Comparison of ENCODE assay signal across 12 mouse cellular contexts in the genomic region with DNA sequence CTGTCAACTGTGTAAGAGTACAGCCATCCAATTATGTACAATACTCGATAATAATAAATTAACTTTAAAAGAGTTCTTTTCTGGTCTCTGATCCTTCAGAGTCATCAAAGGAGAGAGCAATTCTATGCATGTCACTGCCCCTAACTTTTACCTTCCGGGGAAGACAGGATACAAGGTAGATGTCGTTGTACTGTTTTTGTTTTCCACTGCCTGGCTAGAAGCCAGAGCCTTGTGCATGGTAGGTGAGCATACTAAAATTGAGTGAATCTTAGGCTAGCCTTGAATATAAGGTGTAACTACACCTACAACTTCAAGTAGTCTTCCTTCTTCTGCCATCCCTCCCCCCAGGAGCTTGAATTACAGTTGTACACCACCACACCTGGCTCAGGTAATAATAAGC. TPM values are rescaled to one million over a fixed set of nuclear protein-coding genes. Genes with fewer than 3 reads are reported as not detected.
A peak's percentile ranks its signal among the peaks of the same experiment; 100 is the strongest.
DNase-seq lines count a peak whose midpoint lies in the region; ATAC-seq and TF ChIP-seq lines count a peak whose summit lies in the region.
"Had no signal": no experiment of that assay in that cellular context is flagged by ENCODE, and none has a peak within 500 bp of the region (broad histone marks: within the 10 kb centered on the region; RNA-seq: fewer than 3 reads in every experiment).

No protein-coding gene starts in this region.

- H3K36me3 ChIP-seq in heart, embryonic 12.5 days, result no peaks in the 10 kb centered on the region
- H3K36me3 ChIP-seq in lung, embryonic 14.5 days (ENCODE audit: insufficient read depth), result no peaks in the 10 kb centered on the region
- no peaks in the 10 kb centered on the region for H3K36me3 ChIP-seq in embryonic facial prominence, embryonic 14.5 days (ENCODE audit: control insufficient read depth, insufficient read depth, low read length)
- H3K36me3 ChIP-seq in liver, embryonic 14.5 days (replicated peaks; ENCODE audit: control insufficient read depth, insufficient read depth, low read depth), result peaks cover 27% of the 10 kb centered on the region

- H3K9ac ChIP-seq in heart, embryonic 12.5 days, result no peak overlapping the region
- no peak overlapping the region for H3K9ac ChIP-seq in lung, embryonic 14.5 days
- H3K9ac ChIP-seq in embryonic facial prominence, embryonic 14.5 days (ENCODE audit: low read depth, low read length), result no peak overlapping the region
- peak overlapping the region; percentile 100 for H3K9ac ChIP-seq in liver, embryonic 14.5 days (replicated peaks)

- WGBS in heart, embryonic 12.5 days, result 83% methylated on average over 3 of the region's 3 CpGs
- 81% methylated on average over 3 of the region's 3 CpGs for WGBS in lung, embryonic 14.5 days
- WGBS in embryonic facial prominence, embryonic 14.5 days, result 78% methylated on average over 3 of the region's 3 CpGs
- 87% methylated on average over 3 of the region's 3 CpGs for WGBS in liver, embryonic 14.5 days (ENCODE audit: insufficient replicate concordance)

- no peak for ATAC-seq in heart, embryonic 12.5 days (ENCODE audit: insufficient number of reproducible peaks, low FRiP score)
- ATAC-seq in lung, embryonic 14.5 days (ENCODE audit: insufficient read depth), result no peak
- ATAC-seq in embryonic facial prominence, embryonic 14.5 days (ENCODE audit: low read depth), result no peak
- no peak for ATAC-seq in liver, embryonic 14.5 days (ENCODE audit: insufficient read depth)
- ATAC-seq: Patski had no signal

- H3K4me2 ChIP-seq in heart, embryonic 12.5 days, result peak overlapping the region; percentile 63; the same call in 1 of the 2 replicates
- H3K4me2 ChIP-seq in lung, embryonic 14.5 days, result peak overlapping the region; percentile 97
- peak overlapping the region; percentile 94 for H3K4me2 ChIP-seq in embryonic facial prominence, embryonic 14.5 days (ENCODE audit: low read depth, low read length)
- peak overlapping the region; percentile 99 for H3K4me2 ChIP-seq in liver, embryonic 14.5 days (ENCODE audit: low read depth)

- no peak for TF ChIP-seq EP300 in liver, embryonic 14.5 days (IDR thresholded peaks at IDR 0.05; ENCODE audit: low read depth)

- DNase-seq in heart, postnatal 14 days, result no peak
- no peak for DNase-seq in lung, embryonic 14.5 days
- no peak for DNase-seq in lung, postnatal 36 days
- no peak for DNase-seq in embryonic facial prominence, embryonic 14.5 days (ENCODE audit: low spot score)
- no peak for DNase-seq in liver, embryonic 14.5 days (ENCODE audit: low read depth in 3 of 3, low spot score in 3 of 3)
- DNase-seq in yolk sac, embryonic 10.5 days (ENCODE audit: low spot score), result no peak
- DNase-seq in cerebellum, adult 11-12 months, result no peak
- DNase-seq: adrenal gland, postnatal 36 days; cerebellum, postnatal 10 days; heart, adult 11 months had no signal

- no peaks in the 10 kb centered on the region for H3K27me3 ChIP-seq in heart, embryonic 12.5 days (replicated peaks)
- no peaks in the 10 kb centered on the region for H3K27me3 ChIP-seq in lung, embryonic 14.5 days (ENCODE audit: insufficient read depth, low read length)
- H3K27me3 ChIP-seq in embryonic facial prominence, embryonic 14.5 days (replicated peaks; ENCODE audit: control insufficient read depth, insufficient read depth, low read length), result no peaks in the 10 kb centered on the region
- H3K27me3 ChIP-seq in liver, embryonic 14.5 days (ENCODE audit: control insufficient read depth, insufficient read depth, low read length), result no peaks in the 10 kb centered on the region
- H3K27me3 ChIP-seq: Patski had no signal

- H3K4me1 ChIP-seq in heart, embryonic 12.5 days (replicated peaks), result peaks cover 26% of the 10 kb centered on the region
- H3K4me1 ChIP-seq in lung, embryonic 14.5 days (ENCODE audit: insufficient read depth), result peaks cover 12% of the 10 kb centered on the region
- H3K4me1 ChIP-seq in embryonic facial prominence, embryonic 14.5 days (ENCODE audit: control insufficient read depth, insufficient read depth, low read length), result peaks cover 7% of the 10 kb centered on the region
- peaks cover 26 to 29% of the 10 kb centered on the region in 2 experiments for H3K4me1 ChIP-seq in liver, embryonic 14.5 days (replicated peaks; ENCODE audit: control insufficient read depth in 2 of 2, insufficient read depth in 2 of 2, low read length in 1 of 2)

- intact Hi-C loops in heart, postnatal 14 days (cut with DNase I), result loop anchor here (5.0 kb wide), 1 partner anchor 34 kb away; a partner anchor contains a TSS

- H3K4me3 ChIP-seq in heart, embryonic 12.5 days, result no peak overlapping the region
- no peak overlapping the region for H3K4me3 ChIP-seq in lung, embryonic 14.5 days (ENCODE audit: low read depth, low read length)
- no peak overlapping the region for H3K4me3 ChIP-seq in embryonic facial prominence, embryonic 14.5 days (ENCODE audit: low read depth, low read length)
- H3K4me3 ChIP-seq in liver, embryonic 14.5 days (ENCODE audit: insufficient read depth in 1 of 2, low read depth in 2 of 2, low read length in 2 of 2), result peak overlapping the region; percentile 85 to 91

- H3K27ac ChIP-seq in heart, embryonic 12.5 days (ENCODE audit: poor library complexity, severe bottlenecking), result no peak overlapping the region
- no peak overlapping the region for H3K27ac ChIP-seq in lung, embryonic 14.5 days (ENCODE audit: low read depth)
- no peak overlapping the region for H3K27ac ChIP-seq in embryonic facial prominence, embryonic 14.5 days (replicated peaks; ENCODE audit: low read depth, low read length)
- no peak overlapping the region; the same call in 1 of the 2 replicates for H3K27ac ChIP-seq in liver, embryonic 14.5 days

- H3K9me3 ChIP-seq in heart, embryonic 12.5 days (replicated peaks), result no peaks in the 10 kb centered on the region
- H3K9me3 ChIP-seq in lung, embryonic 14.5 days (ENCODE audit: low read depth, low read length), result no peaks in the 10 kb centered on the region
- no peaks in the 10 kb centered on the region for H3K9me3 ChIP-seq in embryonic facial prominence, embryonic 14.5 days (ENCODE audit: control insufficient read depth, low read length)
- H3K9me3 ChIP-seq in liver, embryonic 14.5 days (ENCODE audit: control insufficient read depth, low read length), result no peaks in the 10 kb centered on the region

- no peak for TF ChIP-seq CTCF in lung, embryonic 14.5 days (IDR thresholded peaks at IDR 0.05; ENCODE audit: low read depth)
- TF ChIP-seq CTCF in liver, embryonic 14.5 days (IDR thresholded peaks at IDR 0.05; ENCODE audit: low read depth), result no peak

RNA-seq across cellular contexts. Expression of a gene that starts 10.9 kb away (rescaled TPM):
- 16.8 and 17.4 TPM in 2 replicates for polyA plus RNA-seq in heart, embryonic 12.5 days (2016; fragmentation: Nextera tagmentation; extraction: Ambion mirVana)
- 10 to 100 TPM; 47.5 to 49.0 TPM for total RNA-seq in heart, postnatal 14 days (2021)
- polyA plus RNA-seq in lung, embryonic 14.5 days (2014; fragmentation: Nextera tagmentation; extraction: Ambion mirVana), result 12.0 and 13.9 TPM in 2 replicates
- 17.3 and 17.6 TPM in 2 replicates for polyA plus RNA-seq in embryonic facial prominence, embryonic 14.5 days (2014; fragmentation: Nextera tagmentation; extraction: Ambion mirVana)
- 8.4 and 12.2 TPM in 2 replicates for polyA plus RNA-seq in liver, embryonic 14.5 days (2012; rRNA removed)
- polyA plus RNA-seq in liver, embryonic 14.5 days (2014; fragmentation: Nextera tagmentation; extraction: Ambion mirVana), result 11.7 and 12.6 TPM in 2 replicates

RNA-seq across cellular contexts. Expression of a gene that starts 32.8 kb away (rescaled TPM):
- 9.0 and 10.2 TPM in 2 replicates for polyA plus RNA-seq in heart, embryonic 12.5 days (2016; fragmentation: Nextera tagmentation; extraction: Ambion mirVana)
- total RNA-seq in heart, postnatal 14 days (2021), result 1 to 10 TPM; 4.4 to 4.7 TPM
- 9.6 and 10.8 TPM in 2 replicates for polyA plus RNA-seq in lung, embryonic 14.5 days (2014; fragmentation: Nextera tagmentation; extraction: Ambion mirVana)
- 8.0 and 8.8 TPM in 2 replicates for polyA plus RNA-seq in embryonic facial prominence, embryonic 14.5 days (2014; fragmentation: Nextera tagmentation; extraction: Ambion mirVana)
- polyA plus RNA-seq in liver, embryonic 14.5 days (2012; rRNA removed), result 4.4 and 4.7 TPM in 2 replicates
- polyA plus RNA-seq in liver, embryonic 14.5 days (2014; fragmentation: Nextera tagmentation; extraction: Ambion mirVana), result 4.4 and 4.9 TPM in 2 replicates

RNA-seq across cellular contexts. Expression of a gene that starts 50.4 kb away (rescaled TPM):
- 5.4 and 5.8 TPM in 2 replicates for polyA plus RNA-seq in heart, embryonic 12.5 days (2016; fragmentation: Nextera tagmentation; extraction: Ambion mirVana)
- 10 to 100 TPM; 15.4 to 18.5 TPM for total RNA-seq in heart, postnatal 14 days (2021)
- 0.43 and 0.83 TPM in 2 replicates for polyA plus RNA-seq in lung, embryonic 14.5 days (2014; fragmentation: Nextera tagmentation; extraction: Ambion mirVana)
- 5.4 and 5.5 TPM in 2 replicates for polyA plus RNA-seq in embryonic facial prominence, embryonic 14.5 days (2014; fragmentation: Nextera tagmentation; extraction: Ambion mirVana)
- 0.78 and 0.95 TPM in 2 replicates for polyA plus RNA-seq in liver, embryonic 14.5 days (2012; rRNA removed)
- 1.6 and 2.2 TPM in 2 replicates for polyA plus RNA-seq in liver, embryonic 14.5 days (2014; fragmentation: Nextera tagmentation; extraction: Ambion mirVana)

Comparison
In these comparisons a context has a peak if more than half of its experiments do, and no peak if none do; other contexts are left out.
1. H3K4me3 ChIP-seq: peak in liver, embryonic 14.5 days (2 of 2); none in heart, embryonic 12.5 days (single experiment), lung, embryonic 14.5 days (single experiment) and embryonic facial prominence, embryonic 14.5 days (single experiment).
2. Peak in every context shown above with its lines, with median percentiles within 50 percentile points of each other: H3K4me2 ChIP-seq.